Comparison of ENCODE assay signal across 11 mouse cellular contexts in the genomic region with DNA sequence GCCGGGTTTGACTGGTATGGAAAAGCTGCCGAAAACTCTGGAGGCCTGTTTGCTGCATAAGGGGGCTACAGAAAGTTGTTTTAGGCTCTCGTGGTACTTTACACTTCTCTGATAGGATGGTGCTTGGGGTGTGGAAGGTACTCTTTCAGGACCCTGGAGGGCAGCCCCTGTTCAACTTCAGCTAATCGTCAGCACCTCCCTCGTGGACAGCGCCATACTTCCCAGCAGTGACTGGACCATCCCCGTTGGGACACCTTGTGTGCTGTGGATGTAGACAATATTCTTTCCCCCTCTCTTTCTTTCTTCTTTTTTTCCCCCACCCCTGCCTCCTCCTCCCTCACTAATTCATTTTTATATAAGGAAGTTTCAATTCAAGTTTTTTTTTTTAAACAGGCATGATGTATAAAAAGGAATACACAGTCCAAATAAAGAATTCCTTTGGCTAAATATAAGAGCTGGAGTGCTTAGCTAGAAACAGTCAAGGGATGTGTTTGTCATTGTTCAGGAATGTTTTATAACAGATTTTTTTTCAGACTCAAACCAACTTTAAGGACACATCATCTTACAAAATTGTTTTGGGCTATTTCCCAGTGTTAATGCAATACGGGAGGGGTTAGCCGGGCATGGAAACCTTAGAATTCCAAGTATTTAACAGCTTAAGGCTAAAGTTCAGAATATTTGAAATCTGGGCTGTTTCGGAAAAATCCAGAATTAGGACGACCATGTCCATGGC.
DNase-seq lines count a peak whose midpoint lies in the region; ATAC-seq lines count a peak whose summit lies in the region.
"Had no signal": no experiment of that assay in that cellular context is flagged by ENCODE, and none has a peak within 500 bp of the region (broad histone marks: within the 10 kb centered on the region; RNA-seq: fewer than 3 reads in every experiment).

No protein-coding gene starts in this region.

- no peaks in the 10 kb centered on the region for H3K36me3 ChIP-seq in kidney, embryonic 16.5 days (ENCODE audit: insufficient read depth, low read length)
- H3K36me3 ChIP-seq: hindbrain, embryonic 15.5 days; stomach, embryonic 15.5 days had no signal

- intact Hi-C loops in left cerebral cortex, postnatal 36 days (cut with DNase I): no loop called here

- no peak overlapping the region for H3K9ac ChIP-seq in kidney, embryonic 16.5 days (replicated peaks; ENCODE audit: low read length)
- H3K9ac ChIP-seq: hindbrain, embryonic 15.5 days; stomach, embryonic 15.5 days had no signal

- DNase-seq in kidney, postnatal 25 days: peak; percentile 49 to 51
- peak; percentile 88 for DNase-seq in NIH3T3 (ENCODE audit: low read depth)
- DNase-seq in embryo, embryonic 11.5 days (ENCODE audit: low read depth, low spot score): peak; percentile 42
- peak; percentile 65 for DNase-seq in lung, postnatal 25 days (ENCODE audit: low spot score)
- no peak for DNase-seq in layer of hippocampus, adult 18-20 months (ENCODE audit: low spot score in 2 of 2)
- no peak for DNase-seq in left cerebral cortex, postnatal 36 days (ENCODE audit: low spot score in 2 of 2)
- DNase-seq in urinary bladder, adult 2 months (ENCODE audit: low spot score): no peak

- WGBS in kidney, embryonic 16.5 days: 51% methylated on average over 11 of the region's 11 CpGs

- no peak for ATAC-seq in kidney, embryonic 16.5 days (ENCODE audit: low FRiP score, low TSS enrichment)

- no peak overlapping the region for H3K4me3 ChIP-seq in kidney, embryonic 16.5 days (ENCODE audit: low read length)
- H3K4me3 ChIP-seq: hindbrain, embryonic 15.5 days; megakaryocyte, embryonic 14.5 days; stomach, embryonic 15.5 days had no signal

- H3K4me2 ChIP-seq in kidney, embryonic 16.5 days (replicated peaks; ENCODE audit: low read depth, low read length): no peak overlapping the region
- H3K4me2 ChIP-seq: hindbrain, embryonic 15.5 days; stomach, embryonic 15.5 days had no signal

- H3K27me3 ChIP-seq in kidney, embryonic 16.5 days (ENCODE audit: insufficient read depth, low read length): no peaks in the 10 kb centered on the region
- H3K27me3 ChIP-seq: hindbrain, embryonic 15.5 days; stomach, embryonic 15.5 days had no signal

- H3K4me1 ChIP-seq in kidney, embryonic 16.5 days (ENCODE audit: insufficient read depth, low read length): peaks cover 5% of the 10 kb centered on the region; the same call in 1 of the 2 replicates
- H3K4me1 ChIP-seq: hindbrain, embryonic 15.5 days; megakaryocyte, embryonic 14.5 days; stomach, embryonic 15.5 days had no signal

- H3K9me3 ChIP-seq in kidney, embryonic 16.5 days (ENCODE audit: low read length): no peaks in the 10 kb centered on the region
- H3K9me3 ChIP-seq: hindbrain, embryonic 15.5 days; megakaryocyte, embryonic 14.5 days; stomach, embryonic 15.5 days had no signal

- H3K27ac ChIP-seq in kidney, embryonic 16.5 days (ENCODE audit: low read length): no peak overlapping the region
- H3K27ac ChIP-seq: hindbrain, embryonic 15.5 days; stomach, embryonic 15.5 days had no signal

Comparison
In these comparisons a context has a peak if more than half of its experiments do, and no peak if none do; other contexts are left out.
1. DNase-seq: peak in kidney, postnatal 25 days (2 of 2), NIH3T3 (single experiment), embryo, embryonic 11.5 days (single experiment) and lung, postnatal 25 days (single experiment); none in layer of hippocampus, adult 18-20 months (0 of 2), left cerebral cortex, postnatal 36 days (0 of 2) and urinary bladder, adult 2 months (single experiment).